Mouse (Mus musculus) midbrain, postnatal 0 days (tissue): Measurements from ENCODE around the gene Phf21b. TPM values are rescaled to one million over a fixed set of nuclear protein-coding genes. Genes with fewer than 3 reads are reported as not detected.

Experiments
- ATAC-seq: fragments of 200-750 bp; cut with Nextera tagmentation; 2 replicates; pipeline ENCODE4 v1.8.0; 2017; ENCODE audit warnings: moderate number of reproducible peaks, mild to moderate bottlenecking, moderate TSS enrichment, moderate library complexity; ENCODE audit not compliant: low FRiP score
- DNase-seq: peaks from one replicate; pipeline ENCODE4 v3.0.0-alpha.2; 2015; ENCODE audit warnings: low spot score
- H3K27ac ChIP-seq: fragments of 300-500 bp; sonication (generic); 2 replicates; pipeline ENCODE4 v1.5.1; 2014; ENCODE audit warnings: low read depth, mild to moderate bottlenecking, low read length, mixed read lengths
- H3K27me3 ChIP-seq: fragments of 300-500 bp; sonication (generic); 2 replicates; pipeline ENCODE4 v1.6.1; 2014; ENCODE audit warnings: low read length, control low read depth, mixed read lengths; ENCODE audit not compliant: insufficient read depth
- H3K36me3 ChIP-seq: fragments of 300-500 bp; sonication (generic); 2 replicates; pipeline ENCODE4 v1.6.1; 2014; ENCODE audit warnings: low read length, control low read depth, mixed read lengths; ENCODE audit not compliant: insufficient read depth
- H3K4me1 ChIP-seq: fragments of 300-500 bp; sonication (generic); 2 replicates; pipeline ENCODE4 v1.6.1; 2014; ENCODE audit warnings: mild to moderate bottlenecking, control low read depth, antibody characterized with exemption, low read length, mixed read lengths; ENCODE audit not compliant: insufficient read depth
- H3K4me2 ChIP-seq: fragments of 300-500 bp; sonication (generic); 2 replicates; pipeline ENCODE4 v1.6.1; 2014; ENCODE audit warnings: low read depth, mild to moderate bottlenecking, low read length, mixed read lengths; ENCODE audit not compliant: poor library complexity, severe bottlenecking
- H3K4me3 ChIP-seq: fragments of 300-500 bp; sonication (generic); 2 replicates; pipeline ENCODE4 v1.5.1; 2014; ENCODE audit warnings: low read depth, mild to moderate bottlenecking, low read length, moderate library complexity
- H3K9ac ChIP-seq: fragments of 300-500 bp; sonication (generic); replicated peaks from 2 replicates; pipeline ENCODE4 v1.6.1; 2014; ENCODE audit warnings: mild to moderate bottlenecking, low read length, moderate library complexity, mixed read lengths; ENCODE audit not compliant: poor library complexity, severe bottlenecking
- H3K9me3 ChIP-seq: fragments of 300-500 bp; sonication (generic); 2 replicates; pipeline ENCODE4 v1.6.1; 2016; ENCODE audit warnings: low read length, control low read depth
- CTCF ChIP-seq: IDR thresholded peaks from 2 replicates; pipeline ENCODE4 v1.5.1; 2016; ENCODE audit warnings: antibody characterized with exemption, mild to moderate bottlenecking
- WGBS: fragments of 180-500 bp; shearing (Covaris S2); extraction: QIAGEN DNeasy Blood & Tissue Kit; methylation state at CpG from one replicate; pipeline ENCODE4 v1.1.7; 2014; 5-methylcytosine and 5-hydroxymethylcytosine counted together
- polyA plus RNA-seq: library from polyadenylated mRNA; unstranded; fragments of >200 nt; fragmentation: Nextera tagmentation; extraction: Ambion mirVana; gene quantifications from 2 replicates; pipeline ENCODE4 v1.2.1, GENCODE M21; 2015
- total RNA-seq: library from RNA; depleted of rRNA; stranded (reverse); fragments of >200 nt; gene quantifications from 2 replicates; pipeline ENCODE4 v1.2.3, GENCODE M21; 2014; rRNA removed

Gene Phf21b
- total and polyA plus RNA-seq, 2 experiments from 2014 or later: 1.1 to 11.7 TPM

DNA sequence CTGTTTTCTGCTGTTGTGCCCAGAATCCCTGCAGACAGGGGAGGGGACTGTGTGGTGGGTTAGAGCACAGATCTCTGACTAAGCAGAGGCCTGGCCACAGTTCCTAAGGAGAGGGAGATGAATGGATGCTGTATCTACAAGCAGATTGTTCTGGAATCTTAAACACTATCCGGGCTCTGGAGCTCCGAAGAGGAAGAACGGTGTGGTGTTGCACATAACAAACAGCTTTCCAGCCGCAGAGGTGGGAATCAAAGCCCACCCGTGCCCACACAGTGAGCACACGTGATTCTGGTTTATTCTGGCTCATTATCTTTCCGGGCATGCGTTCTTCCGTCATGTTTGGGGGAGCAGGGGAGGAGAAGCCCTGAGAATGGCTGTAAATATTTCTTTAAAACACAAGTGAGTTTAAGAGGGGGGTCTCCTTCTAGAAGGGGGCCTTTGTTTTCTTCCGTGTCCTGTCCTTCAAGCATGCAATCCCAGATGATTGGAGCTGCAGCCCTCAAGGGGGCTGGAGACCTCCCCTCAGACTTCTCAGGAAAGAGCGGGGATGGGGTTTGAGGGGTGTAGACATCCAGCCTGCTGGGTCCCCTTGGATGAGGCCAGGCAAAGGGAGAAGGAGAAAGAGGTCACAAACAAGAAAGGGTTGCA is 119.4 kb downstream of the Phf21b start:
- peak; percentile 84 for ATAC-seq
- no peak for TF ChIP-seq CTCF

More for the DNA sequence above, 119.4 kb downstream of the Phf21b start:
- Histone ChIP-seq H3K9ac (peak overlapping the region; percentile 44), H3K27me3 (no peaks in the 10 kb centered on the region), H3K4me2 (peak overlapping the region; percentile 12; the same call in 1 of the 2 replicates), H3K4me1 (no peaks in the 10 kb centered on the region), H3K27ac (peak overlapping the region; percentile 62), H3K36me3 (no peaks in the 10 kb centered on the region), H3K4me3 (no peak overlapping the region), H3K9me3 (no peaks in the 10 kb centered on the region)
- 47% methylated on average over 11 of the region's 11 CpGs for WGBS
- peak; percentile 73 for DNase-seq

Other genes starting within 250 kb of the Phf21b start
- gene Prr5, start 186.4 kb downstream of the Phf21b start, total RNA-seq: 25.8 and 33.4 TPM in 2 replicates
- gene Prr5, start 186.4 kb downstream of the Phf21b start, polyA plus RNA-seq: 37.8 and 40.7 TPM in 2 replicates
- gene Arhgap8, start 136.0 kb downstream of the Phf21b start, total RNA-seq: 0.44 and 0.61 TPM in 2 replicates
- gene Arhgap8, start 136.0 kb downstream of the Phf21b start, polyA plus RNA-seq: 0.33 and 0.53 TPM in 2 replicates
- gene Gm29666, start 64.0 kb upstream of the Phf21b start, total RNA-seq: 0.66 and 1.4 TPM in 2 replicates
- gene Gm29666, start 64.0 kb upstream of the Phf21b start, polyA plus RNA-seq: 0.56 and 0.67 TPM in 2 replicates
- 16.2 and 16.8 TPM in 2 replicates for gene Nup50, start 67.4 kb upstream of the Phf21b start, total RNA-seq
- 17.8 and 20.7 TPM in 2 replicates for gene Nup50, start 67.4 kb upstream of the Phf21b start, polyA plus RNA-seq
- 127 and 131 TPM in 2 replicates for gene 5031439G07Rik, start 132.5 kb upstream of the Phf21b start, total RNA-seq
- 22.2 and 23.4 TPM in 2 replicates for gene 5031439G07Rik, start 132.5 kb upstream of the Phf21b start, polyA plus RNA-seq
- gene Upk3a, start 161.1 kb upstream of the Phf21b start, total RNA-seq: 0.28 and 0.66 TPM in 2 replicates
- gene Upk3a, start 161.1 kb upstream of the Phf21b start, polyA plus RNA-seq: 3.0 and 3.6 TPM in 2 replicates
- 18.0 and 21.0 TPM in 2 replicates for gene Fam118a, start 172.9 kb upstream of the Phf21b start, total RNA-seq
- 29.5 TPM in 2 replicates for gene Fam118a, start 172.9 kb upstream of the Phf21b start, polyA plus RNA-seq